Mouse (Mus musculus) gastrocnemius, postnatal 25 days (tissue): ENCODE measurements around the gene Smg1. TPM values are rescaled to one million over a fixed set of nuclear protein-coding genes. Genes with fewer than 3 reads are reported as not detected.

Experiments used
- DNase-seq: peaks from one replicate; pipeline ENCODE4 v3.0.0; 2022
- total RNA-seq, 2 experiments: library from RNA; stranded (reverse); gene quantifications; 1 replicate in 1 of 2; 2 replicates in 1 of 2; pipeline ENCODE4 v1.2.3; 2021

Smg1 gene
- total RNA-seq, 2 experiments from 2014 or later: 21.3 to 22.6 TPM

- DNase-seq: no peak
Observed at GRCm38 (mm10) chr7:118104458-118105052, 138.9 kb downstream of the Smg1 start.

- no peak for DNase-seq
Observed at GRCm38 (mm10) chr7:118103462-118104379, 139.7 kb downstream of the Smg1 start.

- no peak for DNase-seq
Observed at GRCm38 (mm10) chr7:118102678-118103461, 140.6 kb downstream of the Smg1 start.

- no peak for DNase-seq
Observed at GRCm38 (mm10) chr7:118102231-118102630, 141.2 kb downstream of the Smg1 start.

GRCm38 (mm10) chr7:118097615-118098014 lies 145.9 kb downstream of the Smg1 start:
- DNase-seq: no peak

Other genes starting within 250 kb of the Smg1 start
- 100 to 1,000 TPM; 401 to 432 TPM for gene Rps15a, start 127.5 kb downstream of the Smg1 start, total RNA-seq
- 10 to 100 TPM in 1 of 2 experiments, 1 to 10 TPM in 1; 7.8 to 12.2 TPM for gene Arl6ip1, start 114.0 kb downstream of the Smg1 start, total RNA-seq
- gene Syt17, start 204.6 kb upstream of the Smg1 start, total RNA-seq: under 1 TPM; 0.64 to 0.74 TPM
- gene Itpripl2, start 248.3 kb upstream of the Smg1 start, total RNA-seq: 10 to 100 TPM; 10.4 to 11.4 TPM